23 mouse cellular contexts compared by ENCODE assay signal in genomic region chr17:78303053-78303452, GRCm38 (mm10).
DNase-seq lines count a peak whose midpoint lies in the region; ATAC-seq and TF ChIP-seq lines count a peak whose summit lies in the region.
"Had no signal": no experiment of that assay in that cellular context is flagged by ENCODE, and none has a peak within 500 bp of the region (broad histone marks: within the 10 kb centered on the region; RNA-seq: fewer than 3 reads in every experiment).

No protein-coding gene starts in this region.

- no peak for TF ChIP-seq POLR2A in CH12.LX (IDR thresholded peaks at IDR 0.05; ENCODE audit: low read depth, low read length)
- TF ChIP-seq POLR2A in MEL (IDR thresholded peaks at IDR 0.05; ENCODE audit: control insufficient read depth in 1 of 2, insufficient read depth in 1 of 2, low read depth in 1 of 2, low read length in 2 of 2, poor library complexity in 1 of 2), result no peak

- H3K4me1 ChIP-seq in CH12.LX (ENCODE audit: control insufficient read depth in 1 of 2, insufficient read depth in 2 of 2) (peaks cover 13 to 46% of the 10 kb centered on the region in 2 experiments), MEL (ENCODE audit: control insufficient read depth in 1 of 2, insufficient read depth in 2 of 2, low read length in 2 of 2) (peaks cover 7 to 11% of the 10 kb centered on the region in 2 experiments)
- peaks cover 13% of the 10 kb centered on the region for H3K4me1 ChIP-seq in liver, embryonic 16.5 days (ENCODE audit: control insufficient read depth, low read depth, low read length)
- H3K4me1 ChIP-seq: midbrain, embryonic 15.5 days; neural tube, embryonic 12.5 days had no signal

- TF ChIP-seq CTCF in CH12.LX (conservative IDR thresholded peaks at IDR 0.05 in 1 of 2, IDR thresholded peaks at IDR 0.05 in 1 of 2; ENCODE audit: low read depth in 2 of 2, low read length in 2 of 2) (no peak), MEL (IDR thresholded peaks at IDR 0.05 in 2 of 3, conservative IDR thresholded peaks at IDR 0.05 in 1 of 3; ENCODE audit: control insufficient read depth in 1 of 3, insufficient read depth in 1 of 3, low read depth in 2 of 3, low read length in 3 of 3, poor library complexity in 1 of 3, severe bottlenecking in 1 of 3) (no peak)

- no peak overlapping the region for H3K4me3 ChIP-seq in CH12.LX (replicated peaks in 1 of 3; ENCODE audit: low read depth in 2 of 3, low read length in 2 of 3, poor library complexity in 1 of 3)
- peak overlapping the region in 1 of 2 experiments; percentile 37; a peak in 1 of 4 replicates for H3K4me3 ChIP-seq in MEL (ENCODE audit: control insufficient read depth in 1 of 2, insufficient read depth in 1 of 2, low read depth in 2 of 2, low read length in 2 of 2)
- H3K4me3 ChIP-seq in liver, embryonic 16.5 days (ENCODE audit: low read depth, low read length), result no peak overlapping the region
- H3K4me3 ChIP-seq: forebrain, embryonic 10.5 days; hindbrain, embryonic 13.5 days; limb, embryonic 10.5 days; midbrain, embryonic 15.5 days; neural tube, embryonic 12.5 days had no signal

- H3K9ac ChIP-seq in CH12.LX (ENCODE audit: insufficient read depth, low read depth) (no peak overlapping the region), MEL (ENCODE audit: control insufficient read depth, low read depth, low read length, poor library complexity, severe bottlenecking) (no peak overlapping the region)
- no peak overlapping the region for H3K9ac ChIP-seq in liver, embryonic 16.5 days (ENCODE audit: low read depth, low read length)
- H3K9ac ChIP-seq: hindbrain, embryonic 13.5 days; midbrain, embryonic 15.5 days; neural tube, embryonic 12.5 days had no signal

- no peak for TF ChIP-seq RAD21 in CH12.LX (IDR thresholded peaks at IDR 0.05; ENCODE audit: low read depth, low read length)
- TF ChIP-seq RAD21 in MEL (IDR thresholded peaks at IDR 0.05; ENCODE audit: low read depth, low read length), result no peak

- H3K79me2 ChIP-seq in CH12.LX (replicated peaks; ENCODE audit: control insufficient read depth, extremely low read depth, insufficient read depth, poor library complexity, severe bottlenecking), result no peaks in the 10 kb centered on the region
- no peaks in the 10 kb centered on the region for H3K79me2 ChIP-seq in MEL (ENCODE audit: control insufficient read depth, insufficient read depth, low read length, poor library complexity)

- no peaks in the 10 kb centered on the region for H3K9me3 ChIP-seq in CH12.LX (replicated peaks; ENCODE audit: low read length)
- no peaks in the 10 kb centered on the region for H3K9me3 ChIP-seq in MEL (replicated peaks; ENCODE audit: insufficient read depth, low read length)
- H3K9me3 ChIP-seq in liver, embryonic 16.5 days (replicated peaks; ENCODE audit: control insufficient read depth, low read length), result no peaks in the 10 kb centered on the region
- H3K9me3 ChIP-seq: forebrain, embryonic 10.5 days; hindbrain, embryonic 13.5 days; limb, embryonic 10.5 days; midbrain, embryonic 15.5 days; neural tube, embryonic 12.5 days had no signal

- peaks cover 48 to 91% of the 10 kb centered on the region in 2 experiments for H3K36me3 ChIP-seq in CH12.LX (replicated peaks in 1 of 2; ENCODE audit: control insufficient read depth in 1 of 2, insufficient read depth in 1 of 2, low read length in 1 of 2)
- H3K36me3 ChIP-seq in MEL (ENCODE audit: control insufficient read depth in 1 of 2, insufficient read depth in 2 of 2, low read length in 2 of 2), result peaks cover 0 to 7% of the 10 kb centered on the region in 2 experiments; a peak in 2 of 4 replicates
- no peaks in the 10 kb centered on the region for H3K36me3 ChIP-seq in liver, embryonic 16.5 days (ENCODE audit: control insufficient read depth, insufficient read depth)
- H3K36me3 ChIP-seq: limb, embryonic 10.5 days; midbrain, embryonic 15.5 days had no signal

- 19% methylated on average over 2 of the region's 2 CpGs for WGBS in liver, embryonic 16.5 days (ENCODE audit: insufficient replicate concordance)

- H3K4me2 ChIP-seq in CH12.LX (ENCODE audit: insufficient read depth, low read depth, poor library complexity, severe bottlenecking), result no peak overlapping the region
- no peak overlapping the region for H3K4me2 ChIP-seq in liver, embryonic 16.5 days (ENCODE audit: low read depth, low read length)
- H3K4me2 ChIP-seq: hindbrain, embryonic 13.5 days; midbrain, embryonic 15.5 days; neural tube, embryonic 12.5 days had no signal

- H3K27ac ChIP-seq in CH12.LX (ENCODE audit: insufficient read depth, low read depth), result 0 out of 2 replicates have a peak overlapping the region, but pooled peaks have one; percentile 6
- peak overlapping the region; percentile 21; the same call in 1 of the 2 replicates for H3K27ac ChIP-seq in MEL (ENCODE audit: control insufficient read depth, low read depth, low read length)
- H3K27ac ChIP-seq in liver, embryonic 16.5 days (ENCODE audit: low read length), result 0 out of 2 replicates have a peak overlapping the region, but pooled peaks have one; percentile 10
- H3K27ac ChIP-seq: forebrain, embryonic 10.5 days; hindbrain, embryonic 13.5 days; kidney, postnatal 0 days; limb, embryonic 10.5 days; midbrain, embryonic 15.5 days; neural tube, embryonic 12.5 days had no signal

- dilution Hi-C loops in CH12.LX (cut with MboI; ENCODE audit: extremely low pct_ligation_motif_present, extremely low pct_unique_long_range_greater_than_20kb, low sequenced_read_pairs), result no loop called here

- peak; percentile 90 for ATAC-seq in liver, embryonic 16.5 days (ENCODE audit: low read depth)
- ATAC-seq: forebrain, embryonic 16.5 days; midbrain, embryonic 15.5 days; Patski had no signal

- no peak for TF ChIP-seq EP300 in CH12.LX (IDR thresholded peaks at IDR 0.05; ENCODE audit: low read length)
- peak; percentile 78 to 82 for TF ChIP-seq EP300 in MEL (IDR thresholded peaks at IDR 0.05; ENCODE audit: low read depth in 1 of 2, low read length in 2 of 2)

- H3K27me3 ChIP-seq in CH12.LX (replicated peaks) (no peaks in the 10 kb centered on the region), MEL (ENCODE audit: control insufficient read depth in 1 of 2, insufficient read depth in 2 of 2, low read length in 2 of 2) (no peaks in the 10 kb centered on the region)
- H3K27me3 ChIP-seq in liver, embryonic 16.5 days (ENCODE audit: control insufficient read depth, insufficient read depth, low read depth, low read length), result no peaks in the 10 kb centered on the region
- H3K27me3 ChIP-seq: hindbrain, embryonic 13.5 days; midbrain, embryonic 15.5 days; neural tube, embryonic 12.5 days; Patski had no signal

- in situ Hi-C loops in CH12.LX (cut with MboI; ENCODE audit: low pct_ligation_motif_present, low pct_unique_long_range_greater_than_20kb, low sequenced_read_pairs), result no loop called here

- DNase-seq in CH12.LX (ENCODE audit: extremely low read depth) (no peak), MEL (ENCODE audit: low read depth, low spot score) (peak; percentile 60), liver (peak; percentile 29)
- no peak for DNase-seq in retina, postnatal 1 day
- DNase-seq in frontal cortex, postnatal 36 days (ENCODE audit: low spot score in 2 of 2), result no peak
- DNase-seq in thymus, postnatal 0 days (ENCODE audit: low spot score), result no peak
- DNase-seq: cerebellum, adult 9-10 months; gastrocnemius, postnatal 14 days; heart, adult 11 months; kidney, adult 11 months; lung, postnatal 10 days; right cerebral cortex, postnatal 25 days; spleen, adult 18-20 months; thymus, postnatal 4 days had no signal

TF ChIP-seq in CH12.LX, 34 proteins besides CTCF, POLR2A, EP300 and RAD21:
- TF ChIP-seq ELF1 (IDR thresholded peaks at IDR 0.05; ENCODE audit: low read depth, low read length) (no peak), ZC3H11A (IDR thresholded peaks at IDR 0.05; ENCODE audit: low read depth, low read length) (no peak), JUN (IDR thresholded peaks at IDR 0.05; ENCODE audit: insufficient read depth, low read depth, low read length) (no peak), CHD2 (IDR thresholded peaks at IDR 0.05; ENCODE audit: low read length) (no peak), UBTF (IDR thresholded peaks at IDR 0.05; ENCODE audit: low read depth, low read length) (no peak), RCOR1 (conservative IDR thresholded peaks at IDR 0.05; ENCODE audit: low read depth, low read length) (no peak), CHD1 (IDR thresholded peaks at IDR 0.05; ENCODE audit: low read depth, low read length) (no peak), USF1 (IDR thresholded peaks at IDR 0.05; ENCODE audit: low read depth, low read length) (no peak)

TF ChIP-seq in MEL, 35 proteins besides CTCF, POLR2A, EP300 and RAD21:
- TF ChIP-seq MYB (IDR thresholded peaks at IDR 0.05; ENCODE audit: low read depth, low read length) (peak; percentile 30; the same call in 1 of the 2 replicates), MAFK (IDR thresholded peaks at IDR 0.05; ENCODE audit: borderline replicate concordance, low read depth, low read length) (0 out of 2 replicates have a peak, but pooled peaks have one; percentile 9), ETS1 (IDR thresholded peaks at IDR 0.05; ENCODE audit: low read depth, low read length) (peak; percentile 65; the same call in 1 of the 2 replicates), ZKSCAN1 (IDR thresholded peaks at IDR 0.05; ENCODE audit: low read depth, low read length) (no peak), SIN3A (IDR thresholded peaks at IDR 0.05; ENCODE audit: low read length) (peak; percentile 53), RCOR1 (IDR thresholded peaks at IDR 0.05; ENCODE audit: low read depth, low read length) (0 out of 2 replicates have a peak, but pooled peaks have one; percentile 55), MXI1 (IDR thresholded peaks at IDR 0.05; ENCODE audit: low read depth, low read length) (peak; percentile 44), TAL1 (IDR thresholded peaks at IDR 0.05; ENCODE audit: low read length) (no peak), GABPA (IDR thresholded peaks at IDR 0.05; ENCODE audit: low read depth, low read length) (peak; percentile 48; the same call in 1 of the 2 replicates), TBP (IDR thresholded peaks at IDR 0.05; ENCODE audit: low read depth, low read length) (no peak), TCF12 (IDR thresholded peaks at IDR 0.05; ENCODE audit: low read depth, low read length) (peak; percentile 74), KAT2A (conservative IDR thresholded peaks at IDR 0.05; ENCODE audit: low read depth, low read length) (no peak), UBTF (IDR thresholded peaks at IDR 0.05; ENCODE audit: borderline replicate concordance, insufficient read depth, low read depth, low read length) (no peak), GATA1 (IDR thresholded peaks at IDR 0.05; ENCODE audit: low read depth, low read length) (peak; percentile 61)

Comparison
In these comparisons a context has a peak if more than half of its experiments do, and no peak if none do; other contexts are left out.
1. DNase-seq: peak in MEL (single experiment) and liver (single experiment); none in CH12.LX (single experiment), retina, postnatal 1 day (single experiment), frontal cortex, postnatal 36 days (0 of 2) and thymus, postnatal 0 days (single experiment).
2. Of the 35 proteins assayed by ChIP-seq in both MEL and CH12.LX: peak only in MEL: EP300, ETS1, GABPA, MAFK, MXI1, RCOR1 and 2 more; only in CH12.LX: none; in both: none; in neither: 27.
3. Peak in every context shown above with its lines, with median percentiles within 50 percentile points of each other: H3K27ac ChIP-seq.